Comparison of ENCODE assay signal across 13 mouse cellular contexts in the genomic region with DNA sequence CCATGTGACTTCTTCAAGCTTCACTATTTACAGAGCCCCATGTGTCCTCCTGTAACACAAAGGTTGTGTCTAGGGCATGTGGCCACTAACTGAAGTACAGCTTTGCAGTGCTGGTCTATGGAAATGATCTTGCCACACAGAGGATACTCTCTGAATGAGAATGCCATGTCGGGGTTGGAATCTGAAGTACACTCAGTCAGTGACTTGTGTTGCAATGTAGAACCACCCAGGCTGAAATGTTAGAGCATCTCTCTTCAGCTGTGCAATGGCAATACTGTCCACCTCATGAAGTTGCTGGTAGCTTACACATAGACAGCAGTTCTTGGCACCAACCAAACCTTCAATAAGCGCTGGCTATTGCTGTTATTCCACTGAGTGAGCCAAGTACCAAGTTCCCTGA. TPM values are rescaled to one million over a fixed set of nuclear protein-coding genes. Genes with fewer than 3 reads are reported as not detected.
A peak's percentile ranks its signal among the peaks of the same experiment; 100 is the strongest.
DNase-seq lines count a peak whose midpoint lies in the region; ATAC-seq and TF ChIP-seq lines count a peak whose summit lies in the region.
"Had no signal": no experiment of that assay in that cellular context is flagged by ENCODE, and none has a peak within 500 bp of the region (broad histone marks: within the 10 kb centered on the region; RNA-seq: fewer than 3 reads in every experiment).

No protein-coding gene starts in this region.

- no peak for TF ChIP-seq EP300 in stomach, postnatal 0 days (optimal IDR thresholded peaks at IDR 0.05)

- TF ChIP-seq POLR2A in testis, adult 2 months (IDR thresholded peaks at IDR 0.05; ENCODE audit: control insufficient read depth, low read depth, low read length) = no peak

- no peaks in the 10 kb centered on the region for H3K9me3 ChIP-seq in embryonic facial prominence, embryonic 14.5 days (ENCODE audit: control insufficient read depth, low read length)
- H3K9me3 ChIP-seq in embryonic facial prominence, embryonic 10.5 days = no peaks in the 10 kb centered on the region
- H3K9me3 ChIP-seq in kidney, embryonic 16.5 days (ENCODE audit: low read length) = no peaks in the 10 kb centered on the region
- no peaks in the 10 kb centered on the region for H3K9me3 ChIP-seq in stomach, postnatal 0 days (ENCODE audit: control insufficient read depth, low read length)
- H3K9me3 ChIP-seq: forebrain, embryonic 15.5 days had no signal

- TF ChIP-seq CTCF in testis, adult 2 months (IDR thresholded peaks at IDR 0.05; ENCODE audit: control insufficient read depth, insufficient read depth, insufficient replicate concordance, low read depth, low read length) = no peak
- no peak for TF ChIP-seq CTCF in stomach, postnatal 0 days (IDR thresholded peaks at IDR 0.05; ENCODE audit: low read depth)

- no peak overlapping the region for H3K9ac ChIP-seq in embryonic facial prominence, embryonic 14.5 days (ENCODE audit: low read depth, low read length)
- no peak overlapping the region for H3K9ac ChIP-seq in kidney, embryonic 16.5 days (replicated peaks; ENCODE audit: low read length)
- H3K9ac ChIP-seq in stomach, postnatal 0 days (ENCODE audit: low read length) = no peak overlapping the region
- H3K9ac ChIP-seq: forebrain, embryonic 15.5 days had no signal

- peak overlapping the region; percentile 45; the same call in 1 of the 2 replicates for H3K4me2 ChIP-seq in embryonic facial prominence, embryonic 14.5 days (ENCODE audit: low read depth, low read length)
- peak overlapping the region; percentile 59 for H3K4me2 ChIP-seq in kidney, embryonic 16.5 days (replicated peaks; ENCODE audit: low read depth, low read length)
- peak overlapping the region; percentile 31 for H3K4me2 ChIP-seq in stomach, postnatal 0 days (replicated peaks; ENCODE audit: low read depth)
- H3K4me2 ChIP-seq: forebrain, embryonic 15.5 days had no signal

- no peaks in the 10 kb centered on the region for H3K36me3 ChIP-seq in embryonic facial prominence, embryonic 14.5 days (ENCODE audit: control insufficient read depth, insufficient read depth, low read length)
- no peaks in the 10 kb centered on the region for H3K36me3 ChIP-seq in embryonic facial prominence, embryonic 10.5 days (replicated peaks)
- H3K36me3 ChIP-seq in kidney, embryonic 16.5 days (ENCODE audit: insufficient read depth, low read length) = no peaks in the 10 kb centered on the region
- H3K36me3 ChIP-seq in testis, adult 2 months (ENCODE audit: control insufficient read depth, insufficient read depth, low read length) = no peaks in the 10 kb centered on the region
- H3K36me3 ChIP-seq in stomach, postnatal 0 days (ENCODE audit: control insufficient read depth, insufficient read depth, low read length) = no peaks in the 10 kb centered on the region
- H3K36me3 ChIP-seq: forebrain, embryonic 15.5 days had no signal

- H3K4me1 ChIP-seq in embryonic facial prominence, embryonic 14.5 days (ENCODE audit: control insufficient read depth, insufficient read depth, low read length) = peaks cover 4% of the 10 kb centered on the region; the same call in 1 of the 2 replicates
- H3K4me1 ChIP-seq in embryonic facial prominence, embryonic 10.5 days = peaks cover 22% of the 10 kb centered on the region
- peaks cover 26% of the 10 kb centered on the region for H3K4me1 ChIP-seq in kidney, embryonic 16.5 days (ENCODE audit: insufficient read depth, low read length)
- peaks cover 4% of the 10 kb centered on the region; the same call in 1 of the 2 replicates for H3K4me1 ChIP-seq in testis, adult 2 months (ENCODE audit: control insufficient read depth, insufficient read depth, low read length)
- H3K4me1 ChIP-seq in stomach, postnatal 0 days (replicated peaks; ENCODE audit: control insufficient read depth, insufficient read depth) = no peaks in the 10 kb centered on the region

- no peak overlapping the region for H3K4me3 ChIP-seq in embryonic facial prominence, embryonic 14.5 days (ENCODE audit: low read depth, low read length)
- no peak overlapping the region for H3K4me3 ChIP-seq in embryonic facial prominence, embryonic 10.5 days
- H3K4me3 ChIP-seq in kidney, embryonic 16.5 days (ENCODE audit: low read length) = peak overlapping the region; percentile 5; the same call in 1 of the 2 replicates
- H3K4me3 ChIP-seq in testis, adult 2 months (ENCODE audit: control insufficient read depth, low read depth, low read length) = no peak overlapping the region
- H3K4me3 ChIP-seq in stomach, postnatal 0 days (ENCODE audit: low read depth, low read length) = 0 out of 2 replicates have a peak overlapping the region, but pooled peaks have one; percentile 10
- H3K4me3 ChIP-seq: forebrain, embryonic 15.5 days had no signal

- H3K27ac ChIP-seq in embryonic facial prominence, embryonic 14.5 days (replicated peaks; ENCODE audit: low read depth, low read length) = no peak overlapping the region
- H3K27ac ChIP-seq in embryonic facial prominence, embryonic 10.5 days (replicated peaks) = no peak overlapping the region
- no peak overlapping the region for H3K27ac ChIP-seq in kidney, embryonic 16.5 days (ENCODE audit: low read length)
- peak overlapping the region; percentile 41; the same call in 1 of the 2 replicates for H3K27ac ChIP-seq in testis, adult 2 months (ENCODE audit: control insufficient read depth, insufficient read depth, low read depth, low read length)
- H3K27ac ChIP-seq in stomach, postnatal 0 days (replicated peaks) = no peak overlapping the region

- no peak for DNase-seq in embryonic facial prominence, embryonic 14.5 days (ENCODE audit: low spot score)
- DNase-seq in embryonic facial prominence, embryonic 10.5 days (ENCODE audit: low spot score) = no peak
- DNase-seq in kidney, adult 18-20 months = no peak
- DNase-seq in testis, postnatal 10 days (ENCODE audit: low spot score) = no peak
- DNase-seq in stomach, postnatal 0 days (ENCODE audit: low spot score) = no peak
- DNase-seq in spleen, postnatal 10 days (ENCODE audit: low spot score in 2 of 2) = no peak
- DNase-seq: adrenal gland, postnatal 25 days; cerebellum, adult 11-12 months; embryo, embryonic 11 days; kidney, postnatal 36 days had no signal

- no peak for ATAC-seq in embryonic facial prominence, embryonic 14.5 days (ENCODE audit: low read depth)
- no peak for ATAC-seq in kidney, embryonic 16.5 days (ENCODE audit: low FRiP score, low TSS enrichment)
- ATAC-seq in stomach, postnatal 0 days (ENCODE audit: low FRiP score, low TSS enrichment) = no peak

- 84% methylated on average over 2 of the region's 2 CpGs for WGBS in embryonic facial prominence, embryonic 14.5 days
- WGBS in embryonic facial prominence, embryonic 10.5 days = 89% methylated on average over 2 of the region's 2 CpGs
- 84% methylated on average over 2 of the region's 2 CpGs for WGBS in kidney, embryonic 16.5 days
- WGBS in stomach, postnatal 0 days = 82% methylated on average over 2 of the region's 2 CpGs

- H3K27me3 ChIP-seq in embryonic facial prominence, embryonic 14.5 days (replicated peaks; ENCODE audit: control insufficient read depth, insufficient read depth, low read length) = no peaks in the 10 kb centered on the region
- H3K27me3 ChIP-seq in embryonic facial prominence, embryonic 10.5 days (replicated peaks; ENCODE audit: low read depth, poor library complexity, severe bottlenecking) = no peaks in the 10 kb centered on the region
- no peaks in the 10 kb centered on the region for H3K27me3 ChIP-seq in kidney, embryonic 16.5 days (ENCODE audit: insufficient read depth, low read length)
- no peaks in the 10 kb centered on the region for H3K27me3 ChIP-seq in testis, adult 2 months (ENCODE audit: control insufficient read depth, insufficient read depth, low read length)
- no peaks in the 10 kb centered on the region for H3K27me3 ChIP-seq in stomach, postnatal 0 days (ENCODE audit: control insufficient read depth, insufficient read depth, low read length)
- H3K27me3 ChIP-seq: forebrain, embryonic 15.5 days had no signal

RNA-seq across cellular contexts. Expression of a gene that starts 3.6 kb away (rescaled TPM):
- 9.3 and 9.4 TPM in 2 replicates for polyA plus RNA-seq in embryonic facial prominence, embryonic 14.5 days (2014; fragmentation: Nextera tagmentation; extraction: Ambion mirVana)
- polyA plus RNA-seq in embryonic facial prominence, embryonic 10.5 days (2016; fragmentation: Nextera tagmentation; extraction: Ambion mirVana) = 2.0 and 2.5 TPM in 2 replicates
- 12.3 and 13.0 TPM in 2 replicates for polyA plus RNA-seq in kidney, embryonic 16.5 days (2015; fragmentation: Nextera tagmentation; extraction: Ambion mirVana)
- 3.7 and 4.0 TPM in 2 replicates for polyA plus RNA-seq in testis, adult 2 months (2012; rRNA removed)
- 7.9 and 8.6 TPM in 2 replicates for polyA plus RNA-seq in stomach, postnatal 0 days (2015; fragmentation: Nextera tagmentation; extraction: Ambion mirVana)

RNA-seq across cellular contexts. Expression of a gene that starts 35.4 kb away (rescaled TPM):
- 3.3 and 4.6 TPM in 2 replicates for polyA plus RNA-seq in embryonic facial prominence, embryonic 14.5 days (2014; fragmentation: Nextera tagmentation; extraction: Ambion mirVana)
- polyA plus RNA-seq in embryonic facial prominence, embryonic 10.5 days (2016; fragmentation: Nextera tagmentation; extraction: Ambion mirVana) = 3.7 and 3.9 TPM in 2 replicates
- polyA plus RNA-seq in kidney, embryonic 16.5 days (2015; fragmentation: Nextera tagmentation; extraction: Ambion mirVana) = 6.8 and 7.2 TPM in 2 replicates
- polyA plus RNA-seq in testis, adult 2 months (2012; rRNA removed) = 463 and 494 TPM in 2 replicates
- polyA plus RNA-seq in stomach, postnatal 0 days (2015; fragmentation: Nextera tagmentation; extraction: Ambion mirVana) = 1.7 and 2.2 TPM in 2 replicates

Comparison
In these comparisons a context has a peak if more than half of its experiments do, and no peak if none do; other contexts are left out.
1. H3K4me3 ChIP-seq: peak in kidney, embryonic 16.5 days (single experiment) and stomach, postnatal 0 days (single experiment); none in embryonic facial prominence, embryonic 14.5 days (single experiment), embryonic facial prominence, embryonic 10.5 days (single experiment) and testis, adult 2 months (single experiment).
2. RNA of a gene that starts 35.4 kb away (polyA plus RNA-seq): 463 to 494 TPM in testis, adult 2 months; 6.8 to 7.2 TPM in kidney, embryonic 16.5 days, 3.7 to 3.9 TPM in embryonic facial prominence, embryonic 10.5 days, 3.3 to 4.6 TPM in embryonic facial prominence, embryonic 14.5 days and 1.7 to 2.2 TPM in stomach, postnatal 0 days; every median in the first group is over 10 times any median in the second.
3. Peak in every context shown above with its lines, with median percentiles within 50 percentile points of each other: H3K4me2 ChIP-seq.